Mouse (Mus musculus): ENCODE measurements around the gene Retreg3.

DNA sequence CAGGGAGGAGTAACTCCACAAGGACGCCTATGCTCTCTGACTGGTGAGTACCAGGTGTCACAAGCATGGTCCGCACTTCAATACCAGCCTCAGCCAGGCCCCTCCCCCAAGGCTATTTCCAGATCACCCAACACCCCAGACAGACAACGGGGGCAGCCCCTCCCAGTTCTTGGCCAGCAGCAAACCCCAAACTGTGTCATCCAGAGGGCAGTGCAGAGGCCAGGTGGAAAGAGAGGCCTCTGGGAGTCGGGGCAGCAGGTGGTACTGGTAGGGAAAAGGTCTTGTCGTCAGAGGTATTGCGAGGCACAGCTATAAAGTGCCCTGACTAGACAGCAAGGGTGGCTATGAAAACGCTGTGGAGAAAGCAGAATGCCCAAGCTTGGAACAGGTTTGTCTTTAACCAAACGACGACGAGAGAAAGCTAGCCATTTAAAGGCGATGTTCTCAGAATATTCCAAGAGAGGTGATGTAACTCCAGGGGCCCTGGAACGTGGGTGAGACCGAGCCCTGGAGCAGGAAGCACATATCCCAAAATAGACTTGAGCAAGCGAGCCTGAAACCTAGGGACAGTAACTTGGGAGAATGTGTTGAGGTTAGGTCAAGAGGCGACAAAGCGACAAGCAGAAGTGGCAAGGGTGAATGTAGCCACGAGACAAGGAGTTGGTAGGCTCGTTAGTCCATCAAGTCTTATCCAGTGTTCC lies 10.5 kb upstream of the Retreg3 start:
- no peak for TF ChIP-seq CTCF (IDR thresholded peaks at IDR 0.05; ENCODE audit: extremely low read depth, insufficient read length, insufficient replicate concordance, low read depth, low read length)
- no peak for TF ChIP-seq POLR2A (IDR thresholded peaks at IDR 0.05; ENCODE audit: low read depth, low read length)
